Mouse (Mus musculus) WW6 (cell line): ENCODE results near the gene Phgr1.

Experiments
- DNase-seq: peaks from one replicate; pipeline ENCODE4 v3.0.0-alpha.2; 2013; ENCODE audit warnings: low read depth, low spot score

The Phgr1 gene

DNA sequence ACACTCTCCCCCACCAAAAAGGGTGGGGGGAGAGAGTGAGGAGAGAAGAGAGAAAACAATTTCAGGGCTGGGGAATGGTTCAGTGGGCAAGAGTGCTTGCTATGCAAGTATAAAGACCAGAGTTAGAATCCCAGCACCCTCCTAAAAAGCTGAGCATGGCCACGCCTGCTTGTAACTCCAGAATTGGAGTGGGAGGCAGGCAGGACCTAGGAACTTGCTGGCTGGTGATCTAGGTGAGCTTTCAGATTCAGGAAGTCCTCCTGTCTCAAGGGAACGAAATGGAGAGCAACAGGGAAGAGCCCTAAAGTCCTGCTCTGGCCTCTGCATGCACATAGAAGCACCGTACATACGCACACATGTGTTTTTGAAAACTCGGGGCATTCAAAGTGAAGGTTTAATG, 50.2 kb downstream of the Phgr1 start:
- DNase-seq, result no peak

DNA sequence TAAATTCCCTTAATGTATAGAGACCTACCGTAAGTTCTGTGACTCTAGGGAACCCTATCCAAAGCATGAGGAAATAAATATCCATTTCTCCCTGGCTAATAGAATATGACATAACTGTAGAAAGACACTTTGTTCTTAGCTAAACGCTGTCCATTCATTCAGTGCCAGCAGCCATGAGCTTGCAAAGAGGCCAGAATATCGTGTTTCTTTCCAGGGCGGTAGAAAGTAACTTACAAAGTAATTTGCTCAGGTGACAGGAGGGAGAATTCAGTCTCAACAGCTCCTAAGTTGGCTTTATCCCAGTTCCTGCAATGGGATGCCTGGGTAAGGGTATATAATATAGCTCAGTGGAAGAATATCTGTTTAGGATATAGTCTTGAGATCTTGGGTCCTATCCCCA, 51.8 kb downstream of the Phgr1 start:
- no peak for DNase-seq
